Mouse (Mus musculus) bone marrow, adult 2 months (tissue): ENCODE results near the gene Snapc5.

Experiments used
- CTCF ChIP-seq: fragments of 200-500 bp; IDR thresholded peaks from 2 replicates; pipeline ENCODE4 v1.5.1; 2011; ENCODE audit warnings: low read length, control low read depth; ENCODE audit not compliant: control insufficient read depth, insufficient read depth
- POLR2A ChIP-seq: fragments of 200-500 bp; IDR thresholded peaks from 2 replicates; pipeline ENCODE4 v1.6.1; 2011; ENCODE audit warnings: low read depth, mild to moderate bottlenecking, control low read depth, low read length, borderline replicate concordance; ENCODE audit not compliant: control insufficient read depth

DNA sequence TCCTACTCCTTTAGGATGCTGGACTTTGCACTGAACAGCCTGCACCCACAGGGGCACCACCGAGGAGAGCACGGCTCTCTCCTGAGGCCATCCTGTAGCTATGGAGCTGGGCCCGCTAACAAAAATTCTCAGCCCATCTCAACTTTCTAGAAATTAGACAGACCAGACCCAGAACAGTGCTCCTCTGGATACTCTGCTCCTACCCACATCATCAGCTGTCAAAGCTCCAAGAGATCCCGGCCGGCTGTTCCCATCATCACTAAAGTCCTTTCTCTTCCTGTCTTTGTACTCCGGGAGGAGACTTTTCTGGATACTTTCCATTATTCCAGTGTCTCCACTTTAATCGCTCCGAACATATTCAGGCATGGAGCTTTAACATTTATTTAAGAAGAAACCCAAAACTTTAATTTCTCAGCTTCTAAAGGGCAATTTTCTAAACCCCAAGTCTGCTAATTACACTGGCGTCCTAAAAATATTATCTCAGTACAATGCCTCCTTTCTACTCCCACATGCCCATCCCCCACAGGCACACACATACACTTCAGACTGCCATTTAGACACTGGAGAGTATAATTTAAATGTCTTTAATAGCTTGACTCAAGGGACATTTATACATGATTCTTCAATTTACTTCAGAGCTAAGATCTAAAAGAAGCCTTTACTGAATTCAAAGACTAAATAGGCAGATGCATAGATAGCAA is 53.3 kb downstream of the Snapc5 start:
- TF ChIP-seq CTCF (no peak), POLR2A (no peak)
